Mouse (Mus musculus) cerebellum, adult 2 months (tissue): Measurements from ENCODE around the gene Ankrd55.

Experiments
- CTCF ChIP-seq: fragments of 200-500 bp; IDR thresholded peaks from 2 replicates; pipeline ENCODE4 v1.5.1; 2011; ENCODE audit warnings: low read depth, mild to moderate bottlenecking, control low read depth, low read length, moderate library complexity, borderline replicate concordance; ENCODE audit not compliant: insufficient read depth
- POLR2A ChIP-seq: fragments of 200-500 bp; IDR thresholded peaks from 2 replicates; pipeline ENCODE4 v1.6.1; 2011; ENCODE audit warnings: low read length, control low read depth, borderline replicate concordance; ENCODE audit not compliant: insufficient read depth

GRCm38 (mm10) chr13:112408701-112409100 is 120.5 kb downstream of the Ankrd55 start:
- TF ChIP-seq CTCF, result no peak
- no peak for TF ChIP-seq POLR2A
